Mouse (Mus musculus) heart, adult 2 months (tissue): ENCODE measurements around the gene Gm10273.

Experiments used
- CTCF ChIP-seq: fragments of 200-600 bp; IDR thresholded peaks from 2 replicates; pipeline ENCODE4 v1.8.1; 2022; ENCODE audit warnings: antibody characterized with exemption, mild to moderate bottlenecking, moderate library complexity
- POLR2A ChIP-seq: fragments of 200-500 bp; IDR thresholded peaks from 2 replicates; pipeline ENCODE4 v1.6.1; 2011; ENCODE audit warnings: mild to moderate bottlenecking, low read depth, low read length, control low read depth; ENCODE audit not compliant: insufficient read depth

DNA sequence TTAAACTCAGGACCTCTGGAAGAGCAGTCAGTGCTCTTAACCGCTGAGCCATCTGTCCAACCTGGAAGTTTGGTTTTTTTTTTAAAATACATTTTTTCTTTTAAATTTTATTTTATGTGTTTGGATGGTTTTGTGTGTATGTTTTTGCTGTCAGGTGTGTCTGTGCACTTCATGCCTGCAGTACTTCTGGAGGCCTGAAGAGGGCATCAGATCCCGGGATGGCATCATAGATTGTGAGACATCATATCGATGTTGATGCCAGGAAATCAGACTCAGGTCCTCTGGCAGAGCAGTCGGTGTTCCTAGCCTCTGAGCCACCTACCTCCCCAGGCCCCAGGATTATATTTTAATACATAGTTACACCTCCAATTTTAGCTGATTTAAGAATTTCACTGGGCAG, 18.3 kb downstream of the Gm10273 start:
- TF ChIP-seq CTCF = peak; percentile 30
- no peak for TF ChIP-seq POLR2A
